Mouse (Mus musculus): Measurements from ENCODE around the gene Acot6.
A peak's percentile ranks its signal among the peaks of the same experiment; 100 is the strongest.

Gene Acot6

GRCm38 (mm10) chr12:84107012-84107411, 6.6 kb downstream of the Acot6 start:
- DNase-seq: no peak

DNA sequence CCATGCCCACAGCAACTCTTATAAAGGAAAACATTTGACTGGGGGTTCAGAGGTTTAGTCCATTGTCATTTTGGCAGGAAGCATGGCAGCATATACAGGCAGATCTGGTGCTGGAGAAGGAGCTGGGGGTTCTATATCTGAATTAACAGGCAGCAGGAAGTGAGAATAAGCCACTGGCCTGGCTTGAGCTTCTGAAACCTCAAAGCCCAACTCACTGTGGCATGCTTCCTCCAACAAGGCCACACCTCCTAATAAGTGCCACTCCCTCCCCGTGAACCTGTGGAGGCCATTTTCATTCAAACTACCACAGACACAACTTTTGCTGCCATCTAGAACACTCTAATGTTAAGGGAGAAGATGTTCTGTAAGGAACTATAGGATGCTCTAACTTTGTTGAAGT, 7.2 kb downstream of the Acot6 start:
- DNase-seq: no peak

DNA sequence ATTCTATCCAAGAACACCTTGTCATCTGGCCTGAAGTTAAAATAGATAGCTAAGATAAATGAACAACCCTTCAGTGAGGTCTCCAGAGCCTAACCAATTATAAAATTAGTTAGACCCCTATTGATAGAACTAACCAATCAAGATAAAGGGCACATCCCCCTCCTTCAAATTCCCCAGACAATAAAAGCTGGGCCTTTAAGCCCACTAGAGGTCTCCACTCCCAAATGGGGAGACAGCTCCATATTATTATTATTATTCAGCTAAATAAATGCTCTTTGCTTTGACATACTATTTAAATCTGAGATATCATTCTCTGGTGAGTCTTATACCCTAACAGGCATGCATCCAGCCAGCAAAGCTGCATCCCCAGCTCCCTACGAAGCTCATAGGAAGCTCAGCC, 9.5 kb downstream of the Acot6 start:
- DNase-seq: no peak

GRCm38 (mm10) chr12:84110814-84111213, 10.4 kb downstream of the Acot6 start:
- no peak for DNase-seq

DNA sequence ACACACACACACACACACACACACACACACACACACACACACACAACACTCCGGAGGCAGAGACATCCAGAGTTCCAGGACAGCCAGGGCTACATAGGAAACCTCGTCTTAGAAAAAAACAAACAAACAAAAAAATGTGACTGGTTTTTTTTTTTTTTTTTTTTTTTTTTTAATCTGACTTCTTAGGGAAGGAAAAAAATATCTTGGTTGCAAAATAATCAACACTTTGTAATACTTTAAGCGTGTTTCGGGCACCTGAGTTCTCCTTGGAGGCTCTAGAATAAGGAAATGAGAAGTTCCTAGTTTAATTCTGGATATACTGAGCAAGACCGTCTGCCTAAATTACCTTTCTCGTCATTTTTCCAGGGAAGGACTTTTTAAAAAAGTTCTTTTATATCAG, 13.2 kb downstream of the Acot6 start:
- no peak for DNase-seq

- peak; percentile 88 for DNase-seq
Measured at GRCm38 (mm10) chr12:84114153-84114994, 13.9 kb downstream of the Acot6 start, which contains the start of gene Dnal1. Gene Dnal1 (plus strand): TSS chr12:84114366.

- no peak for DNase-seq
Measured at GRCm38 (mm10) chr12:84119584-84119983, 19.1 kb downstream of the Acot6 start.

- no peak for DNase-seq
Measured at GRCm38 (mm10) chr12:84125892-84126291, 25.4 kb downstream of the Acot6 start.

- DNase-seq: no peak
Measured at GRCm38 (mm10) chr12:84126899-84127298, 26.4 kb downstream of the Acot6 start.

DNA sequence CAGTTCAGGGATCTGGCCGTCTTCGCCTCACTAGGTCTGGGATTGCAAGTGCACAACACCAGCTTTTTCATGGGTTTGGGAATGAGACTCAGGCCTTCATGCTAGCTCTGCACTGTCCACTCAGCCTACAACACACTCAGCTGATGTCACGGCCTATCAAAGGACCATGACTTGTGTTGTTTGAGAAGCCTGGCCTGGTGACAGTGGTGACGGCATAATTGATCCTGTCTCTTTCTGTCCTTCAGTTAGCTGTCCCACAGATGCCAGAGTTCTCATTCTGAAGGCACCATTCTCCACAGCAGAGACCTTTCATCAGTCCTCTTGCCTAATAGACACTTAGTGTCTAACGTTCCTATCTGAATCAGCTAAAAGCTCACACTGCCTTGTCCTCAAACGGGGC, 28.1 kb downstream of the Acot6 start:
- DNase-seq: no peak

DNA sequence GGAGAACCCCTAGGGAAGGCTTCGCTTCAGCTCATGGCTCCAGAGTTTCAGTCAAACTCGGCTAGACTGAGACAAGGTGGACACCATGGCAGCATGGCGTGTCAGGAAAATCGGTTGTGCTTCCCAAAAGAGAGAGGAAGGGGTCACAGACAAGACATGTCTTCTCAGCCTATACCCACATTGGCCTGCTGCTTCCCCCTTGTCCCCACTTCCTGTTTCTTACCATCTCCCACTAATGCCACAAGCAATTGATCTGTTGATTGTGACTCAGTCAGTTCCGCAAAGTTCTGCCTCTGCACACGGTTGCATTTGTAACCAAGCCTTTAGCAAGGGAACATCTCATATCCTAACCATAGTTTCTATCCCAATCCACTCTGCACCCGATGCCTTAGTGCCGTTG, 29.5 kb downstream of the Acot6 start:
- no peak for DNase-seq

- no peak for DNase-seq
Measured at GRCm38 (mm10) chr12:84132265-84132664, 31.8 kb downstream of the Acot6 start.

- no peak for DNase-seq
Measured at GRCm38 (mm10) chr12:84137131-84137530, 36.7 kb downstream of the Acot6 start.

- no peak for DNase-seq
Measured at GRCm38 (mm10) chr12:84140135-84140534, 39.7 kb downstream of the Acot6 start.

DNA sequence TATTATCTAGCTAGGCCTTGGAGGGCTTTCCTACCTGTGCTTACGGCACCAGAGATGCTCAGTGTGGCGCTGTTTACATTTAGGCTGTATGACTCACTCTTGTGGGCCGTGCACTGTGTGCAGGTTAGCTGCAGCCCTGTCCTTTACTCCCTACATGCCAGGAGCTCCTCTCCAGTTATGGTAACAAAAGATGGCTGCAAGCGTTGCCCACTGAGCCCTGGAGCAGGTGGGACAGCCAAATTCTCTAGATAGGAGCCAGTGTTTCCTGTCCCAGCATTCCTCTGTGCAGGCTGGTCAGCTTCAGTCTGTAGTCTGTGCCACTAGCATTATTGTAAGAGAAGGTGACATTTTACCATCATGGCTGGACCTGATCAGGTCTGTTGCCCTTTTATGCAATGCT, 40.8 kb downstream of the Acot6 start:
- no peak for DNase-seq

- DNase-seq: no peak
Measured at GRCm38 (mm10) chr12:84142281-84143050, 42.0 kb downstream of the Acot6 start.

GRCm38 (mm10) chr12:84147954-84148621, 47.6 kb downstream of the Acot6 start, which contains the start of gene Pnma1:
Gene Pnma1 (minus strand): TSS chr12:84148489.
- peak; percentile 70 for DNase-seq

- DNase-seq: no peak
Measured at GRCm38 (mm10) chr12:84148622-84149012, 48.2 kb downstream of the Acot6 start.

DNA sequence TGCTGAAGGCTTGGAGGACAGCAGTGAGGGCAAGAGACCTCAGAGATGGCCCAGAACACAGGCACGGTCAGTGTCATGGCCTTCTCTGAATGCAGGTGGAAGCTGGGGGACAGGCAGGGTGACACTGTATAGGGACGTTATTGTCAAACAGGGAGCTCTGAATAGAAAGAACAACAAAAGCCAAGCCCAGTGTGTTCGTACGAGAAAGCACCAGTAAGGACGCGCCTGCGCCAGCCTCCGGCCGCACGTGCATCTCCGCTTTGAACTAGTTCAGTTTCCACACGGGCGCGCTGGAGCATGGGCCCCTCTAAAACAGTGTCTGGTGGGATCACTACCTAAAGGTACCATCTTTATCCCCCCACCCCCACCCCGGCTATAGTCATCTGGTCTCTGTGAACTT, 49.5 kb downstream of the Acot6 start:
- DNase-seq: no peak

DNA sequence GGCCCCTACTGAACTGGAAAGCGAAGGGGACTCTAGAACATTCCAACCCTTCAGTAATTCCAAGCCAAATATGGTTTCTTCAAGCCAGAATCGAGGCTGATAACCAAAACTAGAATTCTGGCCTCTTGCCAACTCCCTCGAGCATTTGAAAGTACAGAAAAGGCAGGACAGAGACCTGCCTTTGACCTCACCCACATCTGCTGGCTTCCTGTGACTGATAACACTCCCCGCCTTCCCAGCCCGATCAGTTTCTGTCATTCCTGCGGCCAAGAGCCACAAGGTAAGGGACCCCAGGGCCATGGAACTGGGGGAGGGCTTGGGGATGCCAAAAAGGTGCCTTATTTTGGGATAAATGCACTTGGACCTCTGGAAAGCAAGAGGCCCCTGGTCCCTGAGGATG, 50.5 kb downstream of the Acot6 start:
- DNase-seq: no peak

DNA sequence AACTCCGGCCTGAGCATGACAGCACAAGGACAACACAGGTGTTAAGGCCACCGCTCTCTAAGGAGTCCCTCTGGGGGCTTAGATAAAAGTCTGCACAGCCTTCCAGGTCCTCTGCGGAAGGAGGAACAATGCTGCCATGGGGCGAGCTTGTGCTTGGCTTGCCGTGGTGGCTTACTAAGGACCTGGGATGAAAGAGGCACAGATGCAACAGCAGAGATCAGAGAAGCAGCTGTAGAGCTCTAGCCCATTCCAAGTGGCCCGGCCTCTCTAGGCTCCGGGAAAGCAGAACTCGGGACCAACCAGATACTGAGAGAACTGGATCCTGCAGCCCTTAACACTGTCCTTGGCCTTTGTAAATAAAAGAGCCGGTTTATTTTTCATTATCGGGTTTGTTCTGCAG, 51.5 kb downstream of the Acot6 start:
- no peak for DNase-seq

GRCm38 (mm10) chr12:84152352-84153190, 52.1 kb downstream of the Acot6 start:
- DNase-seq: peak; percentile 42

DNA sequence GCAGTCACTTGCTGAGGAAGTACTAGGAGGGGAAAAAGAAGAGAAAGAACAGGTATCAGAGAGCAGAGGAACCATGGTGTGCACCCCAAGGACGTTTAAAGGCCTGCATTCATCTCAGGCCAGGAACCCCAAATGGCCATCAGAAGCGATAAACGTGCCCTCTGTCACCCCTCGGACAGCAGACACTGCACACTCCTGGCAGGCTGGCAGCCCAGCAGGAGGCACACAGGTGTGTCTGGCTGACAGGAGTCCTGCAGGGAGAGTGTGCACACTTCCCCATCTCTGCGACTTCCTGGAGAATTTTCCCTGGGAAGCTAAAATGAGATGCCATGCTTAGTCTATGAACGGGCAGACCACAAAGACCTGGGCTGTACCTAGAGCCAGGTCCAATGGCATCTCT, 53.0 kb downstream of the Acot6 start:
- peak; percentile 50 for DNase-seq
